Mouse (Mus musculus): ENCODE data around the gene Atp6v1g2. TPM values are rescaled to one million over a fixed set of nuclear protein-coding genes. Genes with fewer than 3 reads are reported as not detected.

Gene Atp6v1g2
- polyA plus RNA-seq, 1 experiment from 2014 or later = 5.9 TPM

- peaks cover 19% of the 10 kb centered on the region for H3K27me3 ChIP-seq (ENCODE audit: control insufficient read depth, insufficient read depth, low read depth, low read length)
- no peak overlapping the region for H3K9ac ChIP-seq (ENCODE audit: low read length)
- WGBS = 73% methylated on average over 11 of the region's 11 CpGs
- ATAC-seq (ENCODE audit: low read depth) = no peak; the same call in 1 of the 2 replicates
- H3K36me3 ChIP-seq (ENCODE audit: control insufficient read depth, insufficient read depth, low read length) = no peaks in the 10 kb centered on the region
- no peak overlapping the region for H3K4me2 ChIP-seq (ENCODE audit: low read depth, low read length)
- 0 out of 2 replicates have a peak, but pooled peaks cover 3% of the 10 kb centered on the region for H3K4me1 ChIP-seq (replicated peaks; ENCODE audit: control insufficient read depth, insufficient read depth, low read length)
- no peak overlapping the region for H3K4me3 ChIP-seq (ENCODE audit: low read length)
- no peaks in the 10 kb centered on the region for H3K9me3 ChIP-seq (ENCODE audit: control insufficient read depth, low read length)
- H3K27ac ChIP-seq (ENCODE audit: low read length) = no peak overlapping the region
Observed at GRCm38 (mm10) chr17:35200398-35200797, 33.1 kb upstream of the Atp6v1g2 start.

GRCm38 (mm10) chr17:35201128-35201527, 32.3 kb upstream of the Atp6v1g2 start:
- H3K4me3 ChIP-seq (ENCODE audit: low read length) = no peak overlapping the region
- no peak for ATAC-seq (ENCODE audit: low read depth)
- H3K9ac ChIP-seq (ENCODE audit: low read length) = no peak overlapping the region
- WGBS = 52% methylated on average over 11 of the region's 11 CpGs
- H3K27ac ChIP-seq (ENCODE audit: low read length) = no peak overlapping the region
- no peaks in the 10 kb centered on the region for H3K9me3 ChIP-seq (ENCODE audit: control insufficient read depth, low read length)
- H3K27me3 ChIP-seq (ENCODE audit: control insufficient read depth, insufficient read depth, low read depth, low read length) = peaks cover 19% of the 10 kb centered on the region
- no peaks in the 10 kb centered on the region for H3K4me1 ChIP-seq (replicated peaks; ENCODE audit: control insufficient read depth, insufficient read depth, low read length)
- H3K36me3 ChIP-seq (ENCODE audit: control insufficient read depth, insufficient read depth, low read length) = no peaks in the 10 kb centered on the region
- no peak overlapping the region for H3K4me2 ChIP-seq (ENCODE audit: low read depth, low read length)

GRCm38 (mm10) chr17:35201787-35202186, 31.7 kb upstream of the Atp6v1g2 start, which contains the start of gene Tnf:
TSS of gene Tnf (minus strand) at chr17:35202007.
- Histone ChIP-seq H3K4me3 (ENCODE audit: low read length) (no peak within 1 kb of the TSS), H3K27ac (ENCODE audit: low read length) (no peak within 1 kb of the TSS), H3K27me3 (ENCODE audit: control insufficient read depth, insufficient read depth, low read depth, low read length) (peaks cover 19% of the 10 kb centered on the region), H3K9ac (ENCODE audit: low read length) (no peak within 1 kb of the TSS), H3K36me3 (ENCODE audit: control insufficient read depth, insufficient read depth, low read length) (no peaks in the 10 kb centered on the region), H3K9me3 (ENCODE audit: control insufficient read depth, low read length) (no peaks in the 10 kb centered on the region), H3K4me2 (ENCODE audit: low read depth, low read length) (no peak within 1 kb of the TSS; the same call in 1 of the 2 replicates), H3K4me1 (replicated peaks; ENCODE audit: control insufficient read depth, insufficient read depth, low read length) (no peaks in the 10 kb centered on the region)
- WGBS = 31% methylated on average over 13 of the region's 13 CpGs
- ATAC-seq (ENCODE audit: low read depth) = peak; percentile 34; the same call in 1 of the 2 replicates

GRCm38 (mm10) chr17:35202442-35202841, 31.0 kb upstream of the Atp6v1g2 start:
- Histone ChIP-seq H3K27me3 (ENCODE audit: control insufficient read depth, insufficient read depth, low read depth, low read length) (peaks cover 19% of the 10 kb centered on the region), H3K4me3 (ENCODE audit: low read length) (no peak overlapping the region)
- 82% methylated on average over 4 of the region's 4 CpGs for WGBS

DNA sequence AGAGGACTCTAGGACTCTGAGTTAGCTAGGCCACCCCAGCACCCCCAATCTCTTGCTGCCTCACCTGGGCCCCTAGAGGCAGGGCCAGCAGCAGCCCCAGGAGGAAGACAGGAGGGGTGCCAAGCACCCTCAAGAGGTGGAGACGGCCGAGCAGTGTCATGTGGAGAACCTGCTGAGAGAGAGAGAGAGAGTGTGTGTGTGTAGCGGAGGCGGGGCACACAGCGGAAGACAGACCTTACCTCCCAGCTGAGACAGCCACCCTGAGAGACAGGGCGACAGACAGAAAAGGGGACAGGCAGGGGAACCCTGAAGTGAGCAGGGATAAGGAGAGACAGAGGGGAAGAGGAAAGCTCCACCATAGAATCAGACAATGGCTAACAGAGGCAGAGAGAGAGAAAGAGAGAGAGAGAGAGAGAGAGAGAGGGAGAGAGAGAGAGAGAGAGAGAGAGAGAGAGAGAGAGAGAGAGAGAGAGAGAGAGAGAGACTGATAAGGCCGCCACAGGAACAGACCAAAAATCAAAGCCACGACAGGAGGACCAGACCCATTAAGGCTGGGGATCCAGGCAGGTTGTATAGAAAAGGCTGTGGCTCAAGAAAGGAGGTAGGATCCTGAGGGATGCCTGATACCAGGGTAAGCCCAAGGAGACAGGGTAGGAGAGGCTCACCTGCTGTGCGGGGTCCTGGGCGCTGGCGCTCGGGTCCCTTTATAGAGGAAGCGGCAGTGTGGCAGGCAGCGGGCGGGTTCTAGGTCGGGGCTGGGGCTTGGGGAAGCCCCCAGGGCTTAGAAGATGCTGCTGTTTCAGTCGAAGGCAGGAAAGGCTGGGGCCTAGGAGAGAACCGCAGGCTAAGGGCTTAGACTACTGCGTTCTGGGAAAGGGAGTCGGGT, 28.7 kb upstream of the Atp6v1g2 start, which contains the start of gene Lta:
Gene Lta, minus strand, starts transcription at position 858 of the 886 bp plus-strand sequence.
- no peak for ATAC-seq (ENCODE audit: low read depth)
- peaks cover 19% of the 10 kb centered on the region for H3K27me3 ChIP-seq (ENCODE audit: control insufficient read depth, insufficient read depth, low read depth, low read length)
- H3K4me2 ChIP-seq (ENCODE audit: low read depth, low read length) = no peak within 1 kb of the TSS
- H3K36me3 ChIP-seq (ENCODE audit: control insufficient read depth, insufficient read depth, low read length) = no peaks in the 10 kb centered on the region
- H3K9ac ChIP-seq (ENCODE audit: low read length) = no peak within 1 kb of the TSS
- no peaks in the 10 kb centered on the region for H3K4me1 ChIP-seq (replicated peaks; ENCODE audit: control insufficient read depth, insufficient read depth, low read length)
- H3K9me3 ChIP-seq (ENCODE audit: control insufficient read depth, low read length) = no peaks in the 10 kb centered on the region
- WGBS = 29% methylated on average over 20 of the region's 20 CpGs
- no peak within 1 kb of the TSS for H3K27ac ChIP-seq (ENCODE audit: low read length)
- H3K4me3 ChIP-seq (ENCODE audit: low read length) = no peak within 1 kb of the TSS

More at GRCm38 (mm10) chr17:35202442-35202841, 31.0 kb upstream of the Atp6v1g2 start:
- Histone ChIP-seq H3K9ac (ENCODE audit: low read length) (no peak overlapping the region), H3K4me2 (ENCODE audit: low read depth, low read length) (no peak overlapping the region), H3K9me3 (ENCODE audit: control insufficient read depth, low read length) (no peaks in the 10 kb centered on the region), H3K4me1 (replicated peaks; ENCODE audit: control insufficient read depth, insufficient read depth, low read length) (no peaks in the 10 kb centered on the region), H3K27ac (ENCODE audit: low read length) (no peak overlapping the region), H3K36me3 (ENCODE audit: control insufficient read depth, insufficient read depth, low read length) (no peaks in the 10 kb centered on the region)
- ATAC-seq (ENCODE audit: low read depth) = no peak

DNA sequence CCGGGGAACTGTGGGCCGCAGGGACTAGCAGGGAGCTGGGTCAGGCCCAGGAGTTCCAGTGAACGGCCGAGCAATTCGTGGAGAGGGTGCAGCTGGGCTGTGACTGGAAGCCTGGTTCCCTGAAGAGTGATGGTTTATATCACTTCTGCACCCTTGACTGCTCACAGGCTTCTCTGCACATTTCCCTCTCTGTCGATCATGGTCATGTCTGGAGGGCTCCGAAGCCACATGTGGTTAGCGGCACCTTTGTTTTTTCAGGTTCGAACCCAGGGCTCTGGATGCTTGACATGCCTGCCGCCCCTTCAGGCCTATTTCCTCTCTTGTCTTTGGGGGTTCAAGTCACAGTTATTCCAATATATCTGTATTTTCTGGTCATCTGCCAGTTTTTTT, 28.1 kb upstream of the Atp6v1g2 start:
- Histone ChIP-seq H3K4me2 (ENCODE audit: low read depth, low read length) (no peak overlapping the region), H3K27me3 (ENCODE audit: control insufficient read depth, insufficient read depth, low read depth, low read length) (peaks cover 19% of the 10 kb centered on the region), H3K9ac (ENCODE audit: low read length) (no peak overlapping the region), H3K36me3 (ENCODE audit: control insufficient read depth, insufficient read depth, low read length) (no peaks in the 10 kb centered on the region), H3K9me3 (ENCODE audit: control insufficient read depth, low read length) (no peaks in the 10 kb centered on the region), H3K4me3 (ENCODE audit: low read length) (no peak overlapping the region), H3K27ac (ENCODE audit: low read length) (no peak overlapping the region), H3K4me1 (replicated peaks; ENCODE audit: control insufficient read depth, insufficient read depth, low read length) (no peaks in the 10 kb centered on the region)
- WGBS = 48% methylated on average over 10 of the region's 10 CpGs
- no peak for ATAC-seq (ENCODE audit: low read depth)

DNA sequence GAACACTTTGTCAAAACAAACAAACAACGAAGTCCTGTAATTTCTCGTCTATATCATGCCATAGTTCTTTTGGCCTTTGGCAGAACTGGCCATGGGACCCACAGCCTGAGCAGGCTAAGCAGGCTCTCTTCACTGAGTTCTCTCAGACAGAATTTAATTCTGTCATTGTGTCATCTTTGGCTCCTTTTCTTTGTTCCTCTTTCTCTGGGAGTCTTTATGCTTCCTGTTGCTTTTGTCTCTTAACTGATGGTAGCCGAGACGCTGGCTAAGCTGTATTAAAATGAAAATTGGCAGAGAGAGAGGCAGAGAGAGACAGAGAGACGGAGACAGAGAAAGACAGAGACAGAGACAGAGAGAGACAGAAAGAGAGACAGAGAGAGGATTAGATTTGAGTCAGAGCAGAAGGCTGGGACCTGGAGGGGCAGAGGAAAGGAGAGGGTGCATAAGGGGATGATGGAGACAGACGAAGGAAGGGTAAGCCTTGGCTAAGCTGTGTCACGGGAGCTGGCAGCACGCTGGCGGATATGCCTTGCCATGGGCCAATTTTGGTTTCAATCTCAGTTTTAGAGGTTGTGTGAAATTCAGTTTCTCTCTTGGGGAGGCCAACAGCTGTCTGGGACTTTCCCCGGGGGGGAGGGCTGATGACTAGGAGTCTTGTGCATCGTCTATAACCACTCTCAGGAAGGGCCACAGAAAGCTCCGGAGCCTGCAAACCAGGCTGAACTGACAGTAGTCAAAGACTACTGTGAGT, 23.5 kb upstream of the Atp6v1g2 start:
- no peak overlapping the region for H3K4me3 ChIP-seq (ENCODE audit: low read length)
- H3K36me3 ChIP-seq (ENCODE audit: control insufficient read depth, insufficient read depth, low read length) = no peaks in the 10 kb centered on the region
- H3K27me3 ChIP-seq (ENCODE audit: control insufficient read depth, insufficient read depth, low read depth, low read length) = 0 out of 2 replicates have a peak, but pooled peaks cover 1% of the 10 kb centered on the region
- no peak overlapping the region for H3K27ac ChIP-seq (ENCODE audit: low read length)
- WGBS = 68% methylated on average over 12 of the region's 12 CpGs
- ATAC-seq (ENCODE audit: low read depth) = no peak
- no peaks in the 10 kb centered on the region for H3K9me3 ChIP-seq (ENCODE audit: control insufficient read depth, low read length)
- H3K4me1 ChIP-seq (replicated peaks; ENCODE audit: control insufficient read depth, insufficient read depth, low read length) = no peaks in the 10 kb centered on the region
- no peak overlapping the region for H3K9ac ChIP-seq (ENCODE audit: low read length)
- H3K4me2 ChIP-seq (ENCODE audit: low read depth, low read length) = no peak overlapping the region

GRCm38 (mm10) chr17:35210593-35210992, 22.9 kb upstream of the Atp6v1g2 start:
- Histone ChIP-seq H3K4me3 (ENCODE audit: low read length) (no peak overlapping the region), H3K9ac (ENCODE audit: low read length) (no peak overlapping the region), H3K27me3 (ENCODE audit: control insufficient read depth, insufficient read depth, low read depth, low read length) (no peaks in the 10 kb centered on the region), H3K36me3 (ENCODE audit: control insufficient read depth, insufficient read depth, low read length) (no peaks in the 10 kb centered on the region), H3K4me2 (ENCODE audit: low read depth, low read length) (no peak overlapping the region), H3K9me3 (ENCODE audit: control insufficient read depth, low read length) (no peaks in the 10 kb centered on the region), H3K27ac (ENCODE audit: low read length) (no peak overlapping the region), H3K4me1 (replicated peaks; ENCODE audit: control insufficient read depth, insufficient read depth, low read length) (no peaks in the 10 kb centered on the region)
- no peak for ATAC-seq (ENCODE audit: low read depth)
- WGBS = 35% methylated on average over 3 of the region's 3 CpGs

DNA sequence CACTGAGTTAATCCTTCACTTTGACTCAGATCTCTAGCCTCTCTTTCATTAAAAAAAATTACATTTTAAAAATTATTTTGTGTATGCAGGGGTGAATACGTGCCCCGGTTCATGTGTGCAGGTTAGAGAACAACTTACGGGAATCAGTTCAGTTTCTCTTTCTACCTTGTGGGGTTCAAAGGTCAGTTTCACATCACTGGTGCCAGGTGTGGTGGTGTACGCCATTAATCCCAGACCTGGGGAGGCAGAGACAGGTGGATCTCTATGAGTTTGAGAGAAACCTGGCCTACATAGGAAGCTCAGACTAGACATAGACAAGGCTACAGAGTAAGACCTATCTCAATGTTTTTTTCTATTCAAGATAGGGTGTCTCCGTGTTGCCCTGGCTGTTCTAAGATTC, 20.4 kb upstream of the Atp6v1g2 start:
- WGBS = 89% methylated on average over 5 of the region's 5 CpGs
- H3K36me3 ChIP-seq (ENCODE audit: control insufficient read depth, insufficient read depth, low read length) = no peaks in the 10 kb centered on the region
- no peak overlapping the region for H3K27ac ChIP-seq (ENCODE audit: low read length)
- no peak overlapping the region for H3K4me3 ChIP-seq (ENCODE audit: low read length)
- ATAC-seq (ENCODE audit: low read depth) = no peak
- no peaks in the 10 kb centered on the region for H3K9me3 ChIP-seq (ENCODE audit: control insufficient read depth, low read length)
- no peak overlapping the region for H3K4me2 ChIP-seq (ENCODE audit: low read depth, low read length)
- H3K27me3 ChIP-seq (ENCODE audit: control insufficient read depth, insufficient read depth, low read depth, low read length) = no peaks in the 10 kb centered on the region
- H3K9ac ChIP-seq (ENCODE audit: low read length) = no peak overlapping the region
- no peaks in the 10 kb centered on the region for H3K4me1 ChIP-seq (replicated peaks; ENCODE audit: control insufficient read depth, insufficient read depth, low read length)
